Mouse (Mus musculus): ENCODE data around the gene Cnst. TPM values are rescaled to one million over a fixed set of nuclear protein-coding genes. Genes with fewer than 3 reads are reported as not detected.

Cnst gene
- polyA plus RNA-seq, 1 experiment: 10.3 TPM

DNA sequence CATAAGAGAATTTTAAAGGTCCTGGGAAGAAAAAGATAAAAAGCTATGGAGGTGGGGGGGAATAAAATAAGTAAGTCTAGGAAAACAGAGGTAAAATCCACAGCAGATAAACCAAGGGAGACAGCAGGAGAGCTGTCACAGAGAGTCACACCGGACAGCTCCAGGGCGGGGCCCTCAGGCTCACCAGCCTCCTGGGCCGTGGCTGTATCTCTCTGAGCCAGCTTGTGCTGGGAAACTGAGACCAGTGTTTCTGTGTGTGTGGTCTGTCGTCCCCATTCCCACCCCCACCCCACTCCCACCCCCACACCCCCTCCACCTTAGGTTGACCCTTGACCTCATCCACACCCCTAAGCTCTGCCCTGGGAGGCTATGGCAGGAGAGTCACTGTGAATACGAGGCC is 65.0 kb downstream of the Cnst start:
- Histone ChIP-seq H3K27me3 (ENCODE audit: control insufficient read depth, insufficient read depth, low read length) (no peaks in the 10 kb centered on the region), H3K4me3 (ENCODE audit: control insufficient read depth, low read depth, low read length) (no peak overlapping the region), H3K4me1 (ENCODE audit: control insufficient read depth, insufficient read depth, low read length) (no peaks in the 10 kb centered on the region), H3K36me3 (ENCODE audit: control insufficient read depth, insufficient read depth, low read length) (no peaks in the 10 kb centered on the region; the same call in 1 of the 2 replicates), H3K27ac (ENCODE audit: control insufficient read depth, insufficient read depth, low read depth, low read length) (no peak overlapping the region)
- TF ChIP-seq CTCF (IDR thresholded peaks at IDR 0.05; ENCODE audit: control insufficient read depth, insufficient read depth, insufficient replicate concordance, low read depth, low read length): no peak
- no peak for TF ChIP-seq POLR2A (IDR thresholded peaks at IDR 0.05; ENCODE audit: control insufficient read depth, low read depth, low read length)

DNA sequence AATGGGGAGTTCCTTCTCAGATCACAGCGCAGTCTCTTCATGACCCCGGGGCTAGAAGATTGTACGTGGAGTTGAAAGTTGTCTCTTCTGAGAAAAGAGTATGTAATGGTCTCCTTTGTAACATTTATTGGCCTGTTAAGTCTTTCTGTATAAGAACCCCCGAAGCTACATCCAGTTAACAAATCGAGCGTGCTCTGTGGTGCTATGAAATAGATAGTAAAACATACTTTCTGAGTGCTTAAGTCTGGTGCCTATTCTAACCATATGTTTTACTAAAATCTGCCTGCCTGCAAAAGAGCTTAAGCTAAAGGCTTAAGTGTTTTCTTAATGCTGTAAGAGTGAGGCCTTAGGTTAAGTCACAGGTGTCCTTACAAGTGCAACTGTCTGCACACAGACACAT is 66.2 kb downstream of the Cnst start:
- TF ChIP-seq CTCF (IDR thresholded peaks at IDR 0.05; ENCODE audit: control insufficient read depth, insufficient read depth, insufficient replicate concordance, low read depth, low read length): no peak
- TF ChIP-seq POLR2A (IDR thresholded peaks at IDR 0.05; ENCODE audit: control insufficient read depth, low read depth, low read length): no peak
- no peak overlapping the region for H3K4me3 ChIP-seq (ENCODE audit: control insufficient read depth, low read depth, low read length)
- H3K4me1 ChIP-seq (ENCODE audit: control insufficient read depth, insufficient read depth, low read length): no peaks in the 10 kb centered on the region
- no peak overlapping the region for H3K27ac ChIP-seq (ENCODE audit: control insufficient read depth, insufficient read depth, low read depth, low read length)
- H3K27me3 ChIP-seq (ENCODE audit: control insufficient read depth, insufficient read depth, low read length): no peaks in the 10 kb centered on the region
- no peaks in the 10 kb centered on the region; the same call in 1 of the 2 replicates for H3K36me3 ChIP-seq (ENCODE audit: control insufficient read depth, insufficient read depth, low read length)

DNA sequence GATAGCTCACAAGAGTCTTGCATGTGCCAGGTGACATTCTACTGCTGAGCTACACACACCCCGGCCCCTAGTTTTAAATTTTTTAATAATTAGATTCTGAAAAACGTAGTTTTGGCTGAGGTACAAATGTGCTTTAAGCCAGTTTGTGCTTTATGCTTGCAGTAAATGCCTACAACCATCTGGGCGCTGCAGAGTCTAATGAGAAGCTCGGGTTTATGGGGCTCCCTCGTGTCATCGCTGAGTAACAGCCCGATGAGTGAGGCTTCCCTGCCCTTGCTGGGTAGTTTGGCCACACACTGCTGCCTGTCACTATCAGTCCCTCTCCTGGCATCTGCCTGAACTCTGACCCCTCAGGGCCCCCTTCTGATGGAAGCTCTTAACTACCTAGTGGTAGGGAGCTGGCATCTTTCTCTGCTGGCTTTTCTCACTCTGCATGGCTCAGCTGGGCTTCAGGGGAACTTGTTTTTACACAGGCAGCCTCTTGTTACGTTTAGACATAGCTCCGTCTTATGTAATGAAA is 66.9 kb downstream of the Cnst start:
- TF ChIP-seq POLR2A (IDR thresholded peaks at IDR 0.05; ENCODE audit: control insufficient read depth, low read depth, low read length) (no peak), CTCF (IDR thresholded peaks at IDR 0.05; ENCODE audit: control insufficient read depth, insufficient read depth, insufficient replicate concordance, low read depth, low read length) (no peak)
- Histone ChIP-seq H3K27ac (ENCODE audit: control insufficient read depth, insufficient read depth, low read depth, low read length) (no peak overlapping the region), H3K4me3 (ENCODE audit: control insufficient read depth, low read depth, low read length) (no peak overlapping the region), H3K36me3 (ENCODE audit: control insufficient read depth, insufficient read depth, low read length) (no peaks in the 10 kb centered on the region; the same call in 1 of the 2 replicates), H3K27me3 (ENCODE audit: control insufficient read depth, insufficient read depth, low read length) (no peaks in the 10 kb centered on the region), H3K4me1 (ENCODE audit: control insufficient read depth, insufficient read depth, low read length) (no peaks in the 10 kb centered on the region; the same call in 1 of the 2 replicates)

DNA sequence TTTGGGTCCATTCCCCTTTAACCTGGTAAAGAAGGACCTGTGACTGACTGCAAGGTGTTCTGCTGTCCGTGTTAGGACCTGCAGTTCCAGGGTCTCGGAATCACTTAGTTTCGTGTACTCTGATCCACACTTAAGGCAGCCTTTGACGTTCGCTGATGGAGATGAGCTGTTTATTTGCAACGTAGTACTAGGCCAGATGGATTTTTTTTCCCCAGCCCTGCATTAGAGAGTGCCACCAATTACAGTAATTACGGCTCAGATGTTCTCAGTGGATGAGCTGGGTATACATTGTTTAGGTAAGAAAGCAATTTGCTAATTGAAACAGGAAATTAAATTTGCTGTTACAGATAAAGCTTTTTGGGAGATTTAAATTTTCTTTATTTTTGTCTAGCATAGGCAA is 71.3 kb downstream of the Cnst start:
- Histone ChIP-seq H3K27me3 (ENCODE audit: control insufficient read depth, insufficient read depth, low read length) (no peaks in the 10 kb centered on the region), H3K4me1 (ENCODE audit: control insufficient read depth, insufficient read depth, low read length) (peaks cover 2% of the 10 kb centered on the region; the same call in 1 of the 2 replicates), H3K27ac (ENCODE audit: control insufficient read depth, insufficient read depth, low read depth, low read length) (peak overlapping the region; percentile 45), H3K36me3 (ENCODE audit: control insufficient read depth, insufficient read depth, low read length) (no peaks in the 10 kb centered on the region), H3K4me3 (ENCODE audit: control insufficient read depth, low read depth, low read length) (no peak overlapping the region)
- TF ChIP-seq CTCF (IDR thresholded peaks at IDR 0.05; ENCODE audit: control insufficient read depth, insufficient read depth, insufficient replicate concordance, low read depth, low read length) (no peak), POLR2A (IDR thresholded peaks at IDR 0.05; ENCODE audit: control insufficient read depth, low read depth, low read length) (no peak)

DNA sequence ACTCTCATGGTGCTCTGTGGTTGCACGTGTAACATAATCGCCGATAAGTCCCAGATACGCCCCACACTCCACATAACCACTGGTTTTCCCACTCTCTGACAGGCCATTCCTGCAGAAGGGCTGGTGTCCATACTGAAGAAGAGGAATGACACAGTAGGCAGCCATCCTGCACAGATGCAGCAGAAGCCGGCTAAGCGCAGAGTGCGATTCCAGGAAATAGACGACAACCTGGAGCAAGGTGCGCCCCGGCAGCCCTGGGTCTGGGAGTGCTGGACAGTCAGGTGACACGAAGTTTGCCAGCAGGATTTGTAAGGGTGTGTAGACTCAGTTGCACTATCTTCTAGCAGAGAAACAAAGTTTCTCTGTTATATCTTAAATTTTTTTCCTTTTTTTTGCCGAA is 76.5 kb downstream of the Cnst start:
- H3K4me3 ChIP-seq (ENCODE audit: control insufficient read depth, low read depth, low read length): no peak overlapping the region
- TF ChIP-seq POLR2A (IDR thresholded peaks at IDR 0.05; ENCODE audit: control insufficient read depth, low read depth, low read length) (no peak), CTCF (IDR thresholded peaks at IDR 0.05; ENCODE audit: control insufficient read depth, insufficient read depth, insufficient replicate concordance, low read depth, low read length) (no peak)
- no peaks in the 10 kb centered on the region for H3K27me3 ChIP-seq (ENCODE audit: control insufficient read depth, insufficient read depth, low read length)
- H3K4me1 ChIP-seq (ENCODE audit: control insufficient read depth, insufficient read depth, low read length): peaks cover 2% of the 10 kb centered on the region; the same call in 1 of the 2 replicates
- no peak overlapping the region for H3K27ac ChIP-seq (ENCODE audit: control insufficient read depth, insufficient read depth, low read depth, low read length)
- H3K36me3 ChIP-seq (ENCODE audit: control insufficient read depth, insufficient read depth, low read length): no peaks in the 10 kb centered on the region

DNA sequence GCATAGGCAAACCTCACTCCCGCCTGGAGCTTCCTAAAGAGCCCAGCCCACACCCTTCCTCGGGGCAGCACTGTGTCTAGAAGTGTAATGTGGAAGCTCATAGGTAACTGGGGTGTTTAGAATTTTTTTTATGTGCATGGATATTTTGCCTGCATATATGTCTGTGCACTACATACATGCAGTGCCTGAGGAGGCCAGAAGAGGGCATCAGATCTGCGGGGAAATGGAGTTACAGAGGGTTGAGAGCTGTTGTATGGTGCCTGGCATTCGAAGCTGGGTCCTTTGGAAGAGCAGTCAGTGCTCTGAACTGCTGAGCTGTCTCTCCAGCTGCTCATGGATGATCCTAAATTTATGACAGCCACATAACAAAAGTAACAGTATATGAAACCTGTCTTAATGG is 77.5 kb downstream of the Cnst start:
- no peaks in the 10 kb centered on the region for H3K36me3 ChIP-seq (ENCODE audit: control insufficient read depth, insufficient read depth, low read length)
- H3K4me1 ChIP-seq (ENCODE audit: control insufficient read depth, insufficient read depth, low read length): no peaks in the 10 kb centered on the region; the same call in 1 of the 2 replicates
- no peak overlapping the region for H3K4me3 ChIP-seq (ENCODE audit: control insufficient read depth, low read depth, low read length)
- no peak overlapping the region for H3K27ac ChIP-seq (ENCODE audit: control insufficient read depth, insufficient read depth, low read depth, low read length)
- peak; percentile 30; the same call in 1 of the 2 replicates for TF ChIP-seq CTCF (IDR thresholded peaks at IDR 0.05; ENCODE audit: control insufficient read depth, insufficient read depth, insufficient replicate concordance, low read depth, low read length)
- no peak for TF ChIP-seq POLR2A (IDR thresholded peaks at IDR 0.05; ENCODE audit: control insufficient read depth, low read depth, low read length)
- no peaks in the 10 kb centered on the region for H3K27me3 ChIP-seq (ENCODE audit: control insufficient read depth, insufficient read depth, low read length)

DNA sequence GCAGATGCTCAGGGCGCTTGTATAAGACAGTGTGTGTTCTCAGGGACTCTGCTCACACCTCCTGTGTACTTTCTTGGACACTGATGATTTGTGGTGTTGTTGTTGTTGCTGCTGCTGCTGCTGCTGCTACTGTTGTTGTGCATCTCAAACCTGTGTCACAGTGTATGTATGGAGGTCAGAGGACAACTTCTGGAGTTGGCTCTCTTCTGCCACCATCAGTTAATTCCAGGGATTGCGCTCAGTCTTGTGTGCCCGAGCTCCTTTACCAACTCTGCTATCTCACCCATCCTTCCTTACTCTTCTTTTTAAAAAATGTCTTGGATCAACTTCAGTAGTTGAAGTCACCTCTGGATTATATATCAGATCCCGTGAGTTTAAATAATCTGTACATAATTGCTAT is 78.2 kb downstream of the Cnst start:
- no peaks in the 10 kb centered on the region for H3K36me3 ChIP-seq (ENCODE audit: control insufficient read depth, insufficient read depth, low read length)
- H3K4me1 ChIP-seq (ENCODE audit: control insufficient read depth, insufficient read depth, low read length): no peaks in the 10 kb centered on the region; the same call in 1 of the 2 replicates
- no peak overlapping the region for H3K27ac ChIP-seq (ENCODE audit: control insufficient read depth, insufficient read depth, low read depth, low read length)
- no peaks in the 10 kb centered on the region for H3K27me3 ChIP-seq (ENCODE audit: control insufficient read depth, insufficient read depth, low read length)
- TF ChIP-seq POLR2A (IDR thresholded peaks at IDR 0.05; ENCODE audit: control insufficient read depth, low read depth, low read length) (no peak), CTCF (IDR thresholded peaks at IDR 0.05; ENCODE audit: control insufficient read depth, insufficient read depth, insufficient replicate concordance, low read depth, low read length) (0 out of 2 replicates have a peak, but pooled peaks have one; percentile 22)
- H3K4me3 ChIP-seq (ENCODE audit: control insufficient read depth, low read depth, low read length): no peak overlapping the region

Measured in testis, adult 2 months (tissue).